Mouse (Mus musculus) kidney, embryonic 15.5 days (tissue): Measurements from ENCODE around the gene Por. TPM values are rescaled to one million over a fixed set of nuclear protein-coding genes. Genes with fewer than 3 reads are reported as not detected.

ENCODE experiments used
- ATAC-seq: fragments of 200-750 bp; cut with Nextera tagmentation; replicated peaks from 2 replicates; pipeline ENCODE4 v1.8.0; 2017; ENCODE audit warnings: moderate TSS enrichment; ENCODE audit not compliant: low FRiP score
- H3K27ac ChIP-seq: fragments of 300-500 bp; sonication (generic); 2 replicates; pipeline ENCODE4 v1.5.1; 2015; ENCODE audit warnings: mild to moderate bottlenecking, inconsistent platforms
- H3K27me3 ChIP-seq: fragments of 300-500 bp; sonication (generic); 2 replicates; pipeline ENCODE4 v1.6.1; 2015; ENCODE audit warnings: inconsistent platforms
- H3K36me3 ChIP-seq: fragments of 300-500 bp; sonication (generic); 2 replicates; pipeline ENCODE4 v1.6.1; 2015; ENCODE audit warnings: inconsistent platforms
- H3K4me1 ChIP-seq: fragments of 300-500 bp; sonication (generic); 2 replicates; pipeline ENCODE4 v1.6.1; 2015; ENCODE audit warnings: inconsistent platforms
- H3K4me2 ChIP-seq: fragments of 300-500 bp; sonication (generic); 2 replicates; pipeline ENCODE4 v1.6.1; 2015; ENCODE audit warnings: moderate library complexity, mild to moderate bottlenecking, inconsistent platforms
- H3K4me3 ChIP-seq: fragments of 300-500 bp; sonication (generic); replicated peaks from 2 replicates; pipeline ENCODE4 v1.5.1; 2015; ENCODE audit warnings: mild to moderate bottlenecking, inconsistent platforms
- H3K9ac ChIP-seq: fragments of 300-500 bp; sonication (generic); 2 replicates; pipeline ENCODE4 v1.6.1; 2015; ENCODE audit warnings: mild to moderate bottlenecking, inconsistent platforms
- H3K9me3 ChIP-seq: fragments of 300-500 bp; sonication (generic); replicated peaks from 2 replicates; pipeline ENCODE4 v1.6.1; 2016; ENCODE audit warnings: inconsistent platforms
- WGBS: fragments of 180-500 bp; shearing (Covaris S2); methylation state at CpG from one replicate; pipeline ENCODE4 v1.1.7; 2015; ENCODE audit warnings: mixed read lengths; 5-methylcytosine and 5-hydroxymethylcytosine counted together
- polyA plus RNA-seq: library from polyadenylated mRNA; unstranded; fragments of >200 nt; fragmentation: Nextera tagmentation; extraction: Ambion mirVana; gene quantifications from 2 replicates; pipeline ENCODE4 v1.2.1, GENCODE M21; 2015

Gene Por
- polyA plus RNA-seq, 1 experiment from 2014 or later: 89.0 TPM

DNA sequence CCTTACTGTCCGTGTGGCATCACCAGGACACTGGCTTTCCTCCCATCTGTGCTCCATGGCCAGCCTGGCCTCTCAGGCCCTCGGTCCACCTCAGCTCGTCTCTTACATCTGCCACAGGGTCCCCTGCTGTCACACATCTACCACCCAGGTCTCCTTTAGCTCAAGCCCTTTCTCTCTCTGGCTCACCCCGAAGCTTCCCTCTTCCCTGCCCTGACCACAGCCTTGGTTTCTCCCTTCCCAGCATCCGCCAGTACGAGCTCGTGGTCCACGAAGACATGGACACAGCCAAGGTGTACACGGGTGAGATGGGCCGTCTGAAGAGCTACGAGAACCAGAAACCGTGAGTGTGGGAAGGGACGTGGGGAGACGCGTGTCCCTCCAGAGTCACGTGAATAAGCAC is 61.5 kb downstream of the Por start:
- Histone ChIP-seq H3K9ac (no peak overlapping the region), H3K27ac (no peak overlapping the region), H3K27me3 (no peaks in the 10 kb centered on the region), H3K4me3 (no peak overlapping the region), H3K4me1 (peaks cover 11% of the 10 kb centered on the region), H3K36me3 (peaks cover 82% of the 10 kb centered on the region), H3K4me2 (no peak overlapping the region), H3K9me3 (no peaks in the 10 kb centered on the region)
- ATAC-seq: no peak
- 98% methylated on average over 16 of the region's 16 CpGs for WGBS

- WGBS: 93% methylated on average over 4 of the region's 4 CpGs
- Histone ChIP-seq H3K4me1 (no peaks in the 10 kb centered on the region), H3K4me2 (no peak overlapping the region), H3K36me3 (peaks cover 99% of the 10 kb centered on the region), H3K27me3 (no peaks in the 10 kb centered on the region), H3K27ac (no peak overlapping the region), H3K9ac (no peak overlapping the region), H3K4me3 (no peak overlapping the region), H3K9me3 (no peaks in the 10 kb centered on the region)
- no peak for ATAC-seq
Observed at GRCm38 (mm10) chr5:135733071-135733470, 63.2 kb downstream of the Por start.

DNA sequence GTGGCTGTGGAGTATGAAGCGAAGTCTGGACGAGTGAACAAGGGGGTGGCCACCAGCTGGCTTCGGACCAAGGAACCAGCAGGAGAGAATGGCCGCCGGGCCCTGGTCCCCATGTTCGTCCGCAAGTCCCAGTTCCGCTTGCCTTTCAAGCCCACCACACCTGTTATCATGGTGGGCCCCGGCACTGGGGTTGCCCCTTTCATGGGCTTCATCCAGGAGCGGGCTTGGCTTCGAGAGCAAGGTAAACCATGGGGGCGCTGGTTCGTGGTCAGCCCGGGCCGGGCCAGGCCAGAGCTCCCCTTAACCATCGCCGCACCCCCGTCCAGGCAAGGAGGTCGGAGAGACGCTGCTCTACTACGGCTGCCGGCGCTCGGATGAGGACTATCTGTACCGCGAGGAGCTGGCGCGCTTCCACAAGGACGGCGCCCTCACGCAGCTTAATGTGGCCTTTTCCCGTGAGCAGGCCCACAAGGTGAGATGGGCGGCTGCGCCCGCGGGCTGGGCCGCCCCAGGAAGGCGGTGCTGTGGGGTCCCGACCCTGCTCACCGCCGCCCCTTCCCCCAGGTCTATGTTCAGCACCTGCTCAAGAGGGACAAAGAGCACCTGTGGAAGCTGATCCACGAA is 64.3 kb downstream of the Por start:
- Histone ChIP-seq H3K36me3 (peaks cover 95% of the 10 kb centered on the region), H3K4me3 (no peak overlapping the region), H3K4me1 (0 out of 2 replicates have a peak, but pooled peaks cover 2% of the 10 kb centered on the region), H3K9me3 (no peaks in the 10 kb centered on the region), H3K9ac (no peak overlapping the region), H3K27ac (no peak overlapping the region), H3K27me3 (no peaks in the 10 kb centered on the region), H3K4me2 (no peak overlapping the region)
- 96% methylated on average over 42 of the region's 42 CpGs for WGBS
- no peak for ATAC-seq

GRCm38 (mm10) chr5:135735741-135736140 is 65.9 kb downstream of the Por start:
- Histone ChIP-seq H3K4me3 (no peak overlapping the region), H3K4me1 (0 out of 2 replicates have a peak, but pooled peaks cover 2% of the 10 kb centered on the region), H3K27ac (no peak overlapping the region), H3K36me3 (peaks cover 93% of the 10 kb centered on the region), H3K27me3 (no peaks in the 10 kb centered on the region), H3K4me2 (no peak overlapping the region), H3K9ac (no peak overlapping the region), H3K9me3 (no peaks in the 10 kb centered on the region)
- 88% methylated on average over 13 of the region's 13 CpGs for WGBS
- ATAC-seq: no peak

GRCm38 (mm10) chr5:135736544-135736943 is 66.7 kb downstream of the Por start:
- peaks cover 93% of the 10 kb centered on the region for H3K36me3 ChIP-seq
- 0 out of 2 replicates have a peak, but pooled peaks cover 2% of the 10 kb centered on the region for H3K4me1 ChIP-seq
- H3K4me3 ChIP-seq: no peak overlapping the region
- no peak overlapping the region for H3K9ac ChIP-seq
- H3K27ac ChIP-seq: no peak overlapping the region
- H3K9me3 ChIP-seq: no peaks in the 10 kb centered on the region
- WGBS: 90% methylated on average over 16 of the region's 16 CpGs
- no peak overlapping the region for H3K4me2 ChIP-seq
- ATAC-seq: no peak
- no peaks in the 10 kb centered on the region for H3K27me3 ChIP-seq

- peaks cover 90% of the 10 kb centered on the region for H3K36me3 ChIP-seq
- H3K27ac ChIP-seq: no peak overlapping the region
- H3K4me3 ChIP-seq: no peak overlapping the region
- peaks cover 6% of the 10 kb centered on the region; the same call in 1 of the 2 replicates for H3K4me1 ChIP-seq
- 79% methylated on average over 7 of the region's 7 CpGs for WGBS
- no peak for ATAC-seq
- H3K27me3 ChIP-seq: no peaks in the 10 kb centered on the region
- H3K9ac ChIP-seq: no peak overlapping the region
- H3K9me3 ChIP-seq: no peaks in the 10 kb centered on the region
- no peak overlapping the region for H3K4me2 ChIP-seq
Observed at GRCm38 (mm10) chr5:135737154-135737553, 67.3 kb downstream of the Por start.

GRCm38 (mm10) chr5:135738266-135738665 is 68.4 kb downstream of the Por start:
- H3K4me1 ChIP-seq: peaks cover 17% of the 10 kb centered on the region
- H3K36me3 ChIP-seq: peaks cover 79% of the 10 kb centered on the region
- H3K27me3 ChIP-seq: no peaks in the 10 kb centered on the region
- H3K27ac ChIP-seq: 0 out of 2 replicates have a peak overlapping the region, but pooled peaks have one; percentile 6
- no peaks in the 10 kb centered on the region for H3K9me3 ChIP-seq
- 18% methylated on average over 6 of the region's 6 CpGs for WGBS
- ATAC-seq: no peak
- H3K4me3 ChIP-seq: no peak overlapping the region
- no peak overlapping the region for H3K9ac ChIP-seq
- H3K4me2 ChIP-seq: no peak overlapping the region

- H3K36me3 ChIP-seq: peaks cover 40% of the 10 kb centered on the region
- 55% methylated on average over 10 of the region's 10 CpGs for WGBS
- peaks cover 30% of the 10 kb centered on the region for H3K4me1 ChIP-seq
- H3K4me2 ChIP-seq: no peak overlapping the region
- H3K4me3 ChIP-seq: no peak overlapping the region
- no peak overlapping the region for H3K9ac ChIP-seq
- no peaks in the 10 kb centered on the region for H3K9me3 ChIP-seq
- no peaks in the 10 kb centered on the region for H3K27me3 ChIP-seq
- H3K27ac ChIP-seq: no peak overlapping the region
- no peak for ATAC-seq
Observed at GRCm38 (mm10) chr5:135742156-135742555, 72.3 kb downstream of the Por start.

- Histone ChIP-seq H3K27me3 (no peaks in the 10 kb centered on the region), H3K4me2 (peak overlapping the region; percentile 88), H3K9me3 (peaks cover 7% of the 10 kb centered on the region), H3K9ac (peak overlapping the region; percentile 66), H3K4me1 (peaks cover 30% of the 10 kb centered on the region), H3K4me3 (peak overlapping the region; percentile 68), H3K36me3 (peaks cover 31% of the 10 kb centered on the region), H3K27ac (peak overlapping the region; percentile 84)
- 18% methylated on average over 18 of the region's 18 CpGs for WGBS
- peak; percentile 69 for ATAC-seq
Observed at GRCm38 (mm10) chr5:135742941-135743740, 73.3 kb downstream of the Por start.

DNA sequence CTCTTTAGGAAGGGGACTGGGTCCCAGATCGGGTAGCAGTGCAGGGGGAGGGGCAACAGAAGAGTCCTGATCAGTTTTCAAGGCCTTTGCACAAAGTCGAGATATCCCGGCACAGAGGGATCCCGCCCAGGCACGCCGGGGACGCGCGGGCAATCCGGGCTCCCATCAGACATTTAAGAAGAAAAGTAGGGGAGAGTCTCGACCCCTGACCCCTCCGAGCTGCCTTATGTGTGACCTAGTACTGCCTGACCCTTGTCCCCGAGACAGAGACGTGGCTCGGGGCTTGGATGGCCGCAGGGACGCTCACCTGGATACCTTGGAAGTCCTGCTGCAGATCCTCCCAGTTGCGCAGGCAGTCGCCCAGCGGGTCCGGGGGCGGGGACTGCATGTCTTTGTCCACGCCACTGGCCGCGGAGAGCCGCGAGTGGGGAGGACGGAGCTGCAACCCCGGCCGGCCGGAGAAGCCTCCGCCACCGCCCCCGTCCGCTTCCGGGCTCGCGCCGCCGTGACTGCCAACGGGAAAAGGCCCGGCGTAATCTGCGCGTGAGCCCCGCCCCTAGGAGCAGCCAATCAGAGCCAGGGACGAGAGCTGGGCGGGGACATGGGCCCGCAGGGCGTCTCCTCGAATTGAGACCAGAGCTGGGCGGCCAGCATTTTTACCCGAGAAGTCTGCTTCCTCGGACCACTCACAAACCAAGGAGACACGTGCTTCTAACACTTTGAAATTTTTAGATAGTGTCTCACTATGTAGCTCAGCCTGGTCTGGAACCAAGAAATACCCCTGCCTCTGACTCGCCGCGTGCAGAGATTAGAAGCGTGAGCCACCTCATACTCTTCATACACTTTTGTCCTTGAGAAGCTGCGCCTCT is 74.1 kb downstream of the Por start, which contains the start of gene Tmem120a:
Tmem120a (minus strand) TSS at position 708 of the 869 bp plus-strand sequence.
- H3K27me3 ChIP-seq: no peaks in the 10 kb centered on the region
- H3K4me2 ChIP-seq: peak within 1 kb of the TSS; percentile 88
- peaks cover 7% of the 10 kb centered on the region for H3K9me3 ChIP-seq
- H3K4me1 ChIP-seq: peaks cover 28% of the 10 kb centered on the region
- H3K27ac ChIP-seq: peak within 1 kb of the TSS; percentile 84
- H3K9ac ChIP-seq: peak within 1 kb of the TSS; percentile 66
- peaks cover 25% of the 10 kb centered on the region for H3K36me3 ChIP-seq
- ATAC-seq: peak; percentile 95
- H3K4me3 ChIP-seq: peak within 1 kb of the TSS; percentile 68
- 0% methylated on average over 59 of the region's 60 CpGs for WGBS

GRCm38 (mm10) chr5:135744742-135745141 is 74.9 kb downstream of the Por start:
- H3K36me3 ChIP-seq: peaks cover 19% of the 10 kb centered on the region
- 21% methylated on average over 12 of the region's 12 CpGs for WGBS
- H3K27ac ChIP-seq: peak overlapping the region; percentile 84
- peaks cover 28% of the 10 kb centered on the region for H3K4me1 ChIP-seq
- H3K4me2 ChIP-seq: peak overlapping the region; percentile 88
- peak overlapping the region; percentile 68 for H3K4me3 ChIP-seq
- H3K27me3 ChIP-seq: no peaks in the 10 kb centered on the region
- H3K9ac ChIP-seq: peak overlapping the region; percentile 34; the same call in 1 of the 2 replicates
- ATAC-seq: peak; percentile 20
- peaks cover 7% of the 10 kb centered on the region for H3K9me3 ChIP-seq
